Mouse (Mus musculus): Measurements from ENCODE around the gene Surf6. TPM values are rescaled to one million over a fixed set of nuclear protein-coding genes. Genes with fewer than 3 reads are reported as not detected.

Surf6 gene
- 10 to 100 TPM; 66.6 to 79.3 TPM for total RNA-seq (2023)

DNA sequence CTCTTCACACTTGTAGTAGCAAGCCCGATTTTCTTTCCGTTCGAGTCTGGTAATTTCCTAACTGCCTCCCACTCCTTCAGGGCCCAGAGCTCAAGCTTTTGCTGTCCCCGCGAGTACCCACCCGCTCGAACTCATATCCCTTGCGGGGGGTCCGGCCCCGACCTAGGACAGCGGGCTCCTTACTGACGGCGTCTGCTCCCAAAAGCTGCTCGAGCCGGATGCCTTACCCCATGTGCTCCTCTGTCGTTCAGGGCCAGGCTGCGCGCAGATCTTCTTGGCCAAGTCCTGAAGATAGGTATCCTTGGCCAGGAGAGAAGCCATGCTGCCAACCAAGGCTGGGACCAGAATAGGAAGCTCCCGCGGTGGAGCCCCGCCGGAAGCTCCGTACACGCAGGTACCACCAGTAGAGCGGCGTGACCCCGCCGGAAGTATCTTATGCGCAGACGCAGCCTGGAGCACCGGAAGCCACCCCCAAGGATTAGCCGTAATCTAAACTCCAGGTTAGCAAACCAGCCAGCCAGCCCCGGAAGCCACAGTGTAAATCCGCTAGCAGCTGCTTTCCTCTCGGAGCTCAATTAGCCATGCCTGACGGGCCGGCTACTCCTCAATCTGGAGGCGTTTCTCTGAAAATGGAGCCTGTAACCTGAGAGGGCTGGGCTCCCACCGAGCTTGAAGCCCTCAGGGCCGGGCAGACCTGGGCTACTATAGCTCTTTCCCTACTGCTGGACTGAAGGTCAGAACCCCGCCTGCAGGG is at the start of gene Surf6:
Surf6 (minus strand) TSS at position 413 of the 754 bp plus-strand sequence.

DNA sequence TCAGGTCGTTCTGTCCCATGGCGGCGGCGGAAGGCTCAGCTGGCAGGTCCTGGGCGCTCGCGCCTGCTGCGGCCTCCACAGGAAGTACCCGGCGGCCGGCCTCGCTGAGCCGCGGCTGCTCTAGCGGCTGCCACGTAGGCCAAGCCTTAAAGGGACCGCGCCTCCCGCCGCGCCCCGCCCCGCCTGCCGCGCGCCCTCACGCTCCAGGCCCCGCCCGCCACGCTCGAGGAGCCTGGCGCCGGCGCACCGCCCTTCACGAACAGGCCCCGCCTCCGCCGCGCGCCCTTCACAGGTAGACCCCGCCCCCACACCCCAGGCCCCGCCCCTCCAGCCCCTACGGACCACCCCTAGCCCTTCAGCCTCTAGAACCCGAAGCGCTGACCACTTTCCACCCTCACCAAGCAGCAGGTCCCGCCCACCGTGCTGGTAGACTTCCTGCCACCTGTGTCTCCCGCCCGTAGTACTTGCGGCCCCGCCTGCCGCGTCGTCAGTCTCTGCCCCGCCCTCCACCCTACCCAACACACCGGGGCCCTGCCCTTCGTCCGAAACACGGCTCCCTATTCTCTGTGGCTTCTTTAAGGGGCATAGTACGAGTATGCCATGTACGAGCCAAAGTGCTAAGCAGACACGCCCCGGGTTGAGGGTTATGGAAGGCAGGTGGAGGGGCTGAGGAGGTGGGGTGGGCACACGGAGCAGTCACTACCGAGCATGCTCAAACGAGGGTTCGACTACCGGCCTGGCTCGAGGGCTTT is 30.8 kb upstream of the Surf6 start, which contains the start of the genes Surf4 and Stkld1:
Surf4 (minus strand) TSS at position 625 of the 752 bp plus-strand sequence.
Stkld1 (plus strand) TSS at position 744 of the 752 bp plus-strand sequence.

DNA sequence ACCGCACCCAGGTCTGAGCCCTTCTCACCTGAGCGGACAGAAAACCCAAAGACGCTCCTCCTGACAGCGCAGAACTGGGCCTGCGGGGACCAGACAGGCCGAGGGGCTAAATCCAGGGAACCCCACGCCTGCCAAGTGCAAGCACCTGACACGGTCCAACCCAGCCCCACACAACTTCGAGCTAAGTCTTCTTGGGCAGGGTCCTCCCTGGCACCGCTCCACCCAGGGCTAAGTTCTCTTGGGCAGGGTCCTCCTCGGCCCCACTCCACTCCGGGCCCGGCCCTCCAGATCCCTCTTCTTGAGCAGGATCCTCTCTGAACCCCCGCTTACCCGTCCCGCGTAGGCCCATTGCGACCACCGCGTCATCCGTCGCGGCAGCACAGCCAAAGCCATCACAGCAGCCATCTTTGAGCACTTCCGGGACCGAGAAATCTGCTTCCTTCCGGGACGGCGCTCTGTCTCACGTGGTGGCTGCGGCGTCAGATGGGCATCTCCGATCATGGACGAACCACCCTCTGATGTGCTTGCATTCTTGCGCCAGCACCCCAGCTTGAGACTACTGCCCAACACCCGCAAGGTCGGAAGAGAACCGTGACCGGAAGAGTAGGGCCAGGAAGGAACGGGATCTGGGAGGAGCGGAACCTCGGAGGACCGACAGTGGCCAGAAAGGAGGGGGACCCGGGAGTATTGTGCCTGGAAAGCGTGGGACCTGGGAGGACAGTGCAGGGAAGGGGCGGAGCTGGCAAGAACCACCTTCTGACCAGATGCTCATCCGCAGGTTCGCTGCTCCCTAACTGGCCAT is 13.4 kb upstream of the Surf6 start, which contains the start of the genes Surf2 and Surf1:
Surf2 (plus strand) TSS at position 441 of the 802 bp plus-strand sequence.
Surf1 (minus strand) TSS at position 604 of the 802 bp plus-strand sequence.

DNA sequence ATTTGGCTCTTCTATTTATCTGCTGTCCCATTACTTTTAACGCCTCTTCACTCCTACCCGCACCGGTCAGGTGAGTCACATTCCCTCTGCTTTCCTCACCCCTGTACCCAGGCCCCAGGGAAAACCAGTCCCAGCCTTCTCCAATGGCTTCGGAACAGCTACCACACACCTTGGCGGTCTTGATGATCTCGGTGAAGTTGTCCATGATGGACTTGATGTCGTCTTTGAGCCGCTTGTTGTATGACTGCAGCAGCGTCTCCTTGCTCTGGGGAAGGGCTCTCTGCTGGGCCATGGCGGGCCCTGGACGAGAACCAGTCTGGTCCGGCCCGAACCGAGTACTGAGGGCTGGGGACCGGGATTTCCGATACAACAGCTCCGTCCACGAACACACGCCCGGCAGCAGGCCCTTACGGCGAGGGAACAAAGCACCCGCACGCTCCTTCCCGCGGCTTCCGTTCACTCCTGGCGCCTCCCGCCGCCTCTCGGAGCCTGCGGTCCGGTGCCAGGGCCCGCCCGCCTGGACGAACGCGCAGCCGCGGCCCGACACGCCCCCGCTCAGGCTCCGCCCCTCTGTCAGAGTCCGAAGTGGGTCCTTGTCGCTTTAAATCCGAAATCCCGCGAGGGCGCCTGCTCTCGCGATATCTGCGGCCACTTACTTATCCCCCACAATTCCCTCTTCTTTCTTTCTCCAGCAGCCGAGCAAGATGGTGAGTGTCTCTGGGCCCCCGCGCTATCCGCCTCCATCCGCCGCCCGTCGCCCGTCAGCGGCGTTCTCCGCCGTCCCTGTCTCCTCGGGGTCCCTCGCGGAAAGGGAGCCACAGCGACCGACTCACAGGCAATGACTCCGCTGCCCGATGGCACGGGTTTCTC is 7.7 kb upstream of the Surf6 start, which contains the start of the genes Med22 and Rpl7a:
Med22 (minus strand) TSS at position 554 of the 870 bp plus-strand sequence.
Rpl7a (plus strand) TSS at position 641 of the 870 bp plus-strand sequence.

DNA sequence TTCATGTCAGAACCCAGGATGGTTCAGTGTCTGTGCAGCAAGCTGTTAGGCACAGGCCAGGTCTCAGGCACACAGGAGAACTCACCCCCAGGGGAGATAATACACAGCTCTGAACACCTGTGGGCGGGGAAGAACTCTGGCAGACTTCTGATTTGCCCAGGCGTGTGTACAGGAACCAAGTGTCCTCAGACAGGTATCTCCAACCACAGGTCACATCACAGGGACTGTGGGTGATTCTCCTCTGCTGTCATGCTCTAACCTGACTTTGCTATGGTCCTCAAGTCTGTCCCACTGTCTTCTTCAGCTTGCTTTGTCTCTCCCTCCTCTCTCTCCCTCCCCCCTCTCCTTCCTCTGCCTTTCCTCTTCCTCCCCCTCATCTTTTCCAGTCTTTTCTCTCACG is 37.8 kb downstream of the Surf6 start, which contains the start of gene Abo:
Abo (minus strand) TSS at position 101 of the 400 bp plus-strand sequence.

Other genes with a start within 250 kb of the Surf6 start
- 10 to 100 TPM; 10.2 to 13.5 TPM for gene Lcn4, start 231.6 kb downstream of the Surf6 start, total RNA-seq (2023)
- not detected for gene Abo, start 37.9 kb downstream of the Surf6 start, total RNA-seq (2023)
- gene Med22, start 7.8 kb upstream of the Surf6 start, total RNA-seq (2023) = 10 to 100 TPM; 21.7 to 25.8 TPM
- gene Rpl7a, start 7.9 kb upstream of the Surf6 start, total RNA-seq (2023) = 100 to 1,000 TPM; 882 to 950 TPM
- 10 to 100 TPM; 57.0 to 61.8 TPM for gene Surf2, start 13.5 kb upstream of the Surf6 start, total RNA-seq (2023)
- 10 to 100 TPM; 62.7 to 72.0 TPM for gene Surf1, start 13.7 kb upstream of the Surf6 start, total RNA-seq (2023)
- 10 to 100 TPM; 80.8 to 82.9 TPM for gene Surf4, start 31.0 kb upstream of the Surf6 start, total RNA-seq (2023)
- not detected for gene Stkld1, start 31.2 kb upstream of the Surf6 start, total RNA-seq (2023)
- gene Rexo4, start 61.5 kb upstream of the Surf6 start, total RNA-seq (2023) = 100 to 1,000 TPM in 1 of 2 experiments, 10 to 100 TPM in 1; 96.5 to 103 TPM
- not detected for gene Adamts13, start 70.5 kb upstream of the Surf6 start, total RNA-seq (2023)
- 10 to 100 TPM; 35.4 TPM for gene Cacfd1, start 107.0 kb upstream of the Surf6 start, total RNA-seq (2023)
- gene Slc2a6, start 125.1 kb upstream of the Surf6 start, total RNA-seq (2023) = under 1 TPM; 0.53 to 0.82 TPM
- gene Mymk, start 169.3 kb upstream of the Surf6 start, total RNA-seq (2023) = not detected
- 1 to 10 TPM in 1 of 2 experiments, under 1 TPM in 1; 0.52 to 1.0 TPM for gene Adamtsl2, start 176.5 kb upstream of the Surf6 start, total RNA-seq (2023)
- gene Fam163b, start 239.6 kb upstream of the Surf6 start, total RNA-seq (2023) = not detected